Mouse (Mus musculus): ENCODE results near the gene Xk.

GRCm38 (mm10) chrX:9256766-9257165, 15.8 kb upstream of the Xk start, which contains the start of gene Gm14862:
- TF ChIP-seq CTCF (IDR thresholded peaks at IDR 0.05; ENCODE audit: control insufficient read depth, insufficient read depth, insufficient read length) (no peak), FOSL1 (IDR thresholded peaks at IDR 0.05; ENCODE audit: insufficient read depth, low read length, poor library complexity, severe bottlenecking) (no peak), USF1 (IDR thresholded peaks at IDR 0.05; ENCODE audit: low read depth) (no peak), MYOG (IDR thresholded peaks at IDR 0.05; ENCODE audit: control insufficient read depth, extremely low read depth, insufficient read length) (no peak), MYOD1 (IDR thresholded peaks at IDR 0.05; ENCODE audit: control insufficient read depth, insufficient read length, low read depth) (no peak)

Data from C2C12 (cell line).